Comparison of ENCODE assay signal across 14 mouse cellular contexts in the genomic region with DNA sequence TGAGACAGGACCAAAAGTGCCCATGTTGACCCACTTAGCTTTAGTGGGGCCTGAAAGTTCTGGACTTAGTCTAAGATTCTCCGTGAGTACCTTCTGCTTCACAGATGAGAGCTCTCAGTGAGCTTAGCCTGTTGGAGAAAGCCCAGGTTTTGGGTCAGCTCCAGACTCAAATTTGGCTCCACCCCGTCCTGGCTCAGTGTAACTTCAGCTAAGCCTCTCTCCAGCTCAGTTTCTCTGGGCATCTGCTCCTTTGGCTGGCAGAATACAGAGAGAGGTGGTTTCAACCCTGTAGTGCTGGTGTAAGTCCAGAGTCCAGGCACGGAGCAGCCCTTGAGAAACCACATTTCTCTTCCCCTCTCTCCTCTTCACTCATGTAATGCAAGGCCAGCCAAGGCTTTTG. TPM values are rescaled to one million over a fixed set of nuclear protein-coding genes. Genes with fewer than 3 reads are reported as not detected.
DNase-seq lines count a peak whose midpoint lies in the region; ATAC-seq and TF ChIP-seq lines count a peak whose summit lies in the region.
"Had no signal": no experiment of that assay in that cellular context is flagged by ENCODE, and none has a peak within 500 bp of the region (broad histone marks: within the 10 kb centered on the region; RNA-seq: fewer than 3 reads in every experiment).

No protein-coding gene starts in this region.

- H3K4me1 ChIP-seq in limb, embryonic 14.5 days (ENCODE audit: control insufficient read depth, insufficient read depth, low read length): no peaks in the 10 kb centered on the region
- H3K4me1 ChIP-seq in limb, embryonic 10.5 days: no peaks in the 10 kb centered on the region
- H3K4me1 ChIP-seq: limb, embryonic 15.5 days; megakaryocyte, embryonic 14.5 days had no signal

- H3K27me3 ChIP-seq in limb, embryonic 14.5 days (ENCODE audit: control insufficient read depth, insufficient read depth, low read length): no peaks in the 10 kb centered on the region
- 0 out of 2 replicates have a peak, but pooled peaks cover 4% of the 10 kb centered on the region for H3K27me3 ChIP-seq in limb, embryonic 10.5 days (ENCODE audit: low read depth, poor library complexity, severe bottlenecking)
- H3K27me3 ChIP-seq: heart, embryonic 15.5 days; hindbrain, embryonic 15.5 days had no signal

- H3K9ac ChIP-seq in limb, embryonic 14.5 days (ENCODE audit: low read depth, low read length, severe bottlenecking): no peak overlapping the region
- H3K9ac ChIP-seq: heart, embryonic 15.5 days; hindbrain, embryonic 15.5 days; limb, embryonic 15.5 days had no signal

- H3K4me2 ChIP-seq in limb, embryonic 14.5 days (replicated peaks; ENCODE audit: low read depth, low read length, severe bottlenecking): no peak overlapping the region
- H3K4me2 ChIP-seq: heart, embryonic 15.5 days; hindbrain, embryonic 15.5 days; limb, embryonic 15.5 days had no signal

- WGBS in limb, embryonic 14.5 days: 53% methylated on average over 3 of the region's 3 CpGs
- 86% methylated on average over 3 of the region's 3 CpGs for WGBS in limb, embryonic 10.5 days

- H3K36me3 ChIP-seq in limb, embryonic 14.5 days (ENCODE audit: control insufficient read depth, insufficient read depth, low read length): no peaks in the 10 kb centered on the region
- no peaks in the 10 kb centered on the region for H3K36me3 ChIP-seq in limb, embryonic 10.5 days
- H3K36me3 ChIP-seq: heart, embryonic 15.5 days; hindbrain, embryonic 15.5 days; limb, embryonic 15.5 days had no signal

- H3K4me3 ChIP-seq in limb, embryonic 14.5 days (replicated peaks; ENCODE audit: low read length): no peak overlapping the region
- no peak overlapping the region for H3K4me3 ChIP-seq in limb, embryonic 10.5 days
- H3K4me3 ChIP-seq: heart, embryonic 15.5 days; hindbrain, embryonic 15.5 days; limb, embryonic 15.5 days; megakaryocyte, embryonic 14.5 days; myocyte had no signal

- DNase-seq in gastrocnemius, postnatal 10 days: peak; percentile 20
- no peak for DNase-seq in gastrocnemius, postnatal 4 days (ENCODE audit: low spot score in 2 of 2)
- peak; percentile 22 for DNase-seq in limb, embryonic 14.5 days (ENCODE audit: low spot score)
- DNase-seq in limb, embryonic 10.5 days (ENCODE audit: low spot score): no peak
- DNase-seq in cerebellum, adult 11 months: peak; percentile 86
- DNase-seq in cerebellum, postnatal 10 days: peak; percentile 93 to 96
- DNase-seq in spleen, postnatal 4 days (ENCODE audit: low spot score in 2 of 2): no peak
- DNase-seq: gastrocnemius, postnatal 25 days; kidney, postnatal 14 days had no signal

- TF ChIP-seq POLR2A in limb, embryonic 14.5 days (IDR thresholded peaks at IDR 0.05; ENCODE audit: borderline replicate concordance, extremely low read depth, insufficient read depth, insufficient read length): no peak

- no peak overlapping the region for H3K27ac ChIP-seq in limb, embryonic 14.5 days (replicated peaks; ENCODE audit: low read depth, low read length)
- no peak overlapping the region for H3K27ac ChIP-seq in limb, embryonic 10.5 days
- H3K27ac ChIP-seq: heart, embryonic 15.5 days; hindbrain, embryonic 15.5 days; limb, embryonic 15.5 days had no signal

- no peak for ATAC-seq in limb, embryonic 14.5 days (ENCODE audit: low FRiP score, low read depth)

- H3K9me3 ChIP-seq in limb, embryonic 14.5 days (ENCODE audit: control insufficient read depth, low read length): no peaks in the 10 kb centered on the region
- H3K9me3 ChIP-seq in limb, embryonic 10.5 days (replicated peaks): no peaks in the 10 kb centered on the region
- H3K9me3 ChIP-seq: heart, embryonic 15.5 days; hindbrain, embryonic 15.5 days; limb, embryonic 15.5 days; megakaryocyte, embryonic 14.5 days had no signal

RNA-seq across cellular contexts. Expression of gene Api5, which starts 29.8 kb away (rescaled TPM):
- total RNA-seq in gastrocnemius, postnatal 10 days (2021): 10 to 100 TPM; 26.0 to 30.6 TPM
- 10 to 100 TPM; 36.1 to 41.4 TPM for total RNA-seq in gastrocnemius, postnatal 4 days (2021)
- 58.6 and 59.6 TPM in 2 replicates for polyA plus RNA-seq in limb, embryonic 14.5 days (2012; rRNA removed)
- 142 and 152 TPM in 2 replicates for polyA plus RNA-seq in limb, embryonic 14.5 days (2014; fragmentation: Nextera tagmentation; extraction: Ambion mirVana)
- 195 and 217 TPM in 2 replicates for polyA plus RNA-seq in limb, embryonic 10.5 days (2016; fragmentation: Nextera tagmentation; extraction: Ambion mirVana)

Comparison
In these comparisons a context has a peak if more than half of its experiments do, and no peak if none do; other contexts are left out.
1. DNase-seq: peak in gastrocnemius, postnatal 10 days (single experiment), limb, embryonic 14.5 days (single experiment), cerebellum, adult 11 months (single experiment) and cerebellum, postnatal 10 days (2 of 2); none in gastrocnemius, postnatal 4 days (0 of 2), limb, embryonic 10.5 days (single experiment) and spleen, postnatal 4 days (0 of 2).